Mouse (Mus musculus) forebrain, embryonic 14.5 days (tissue): ENCODE data around the gene Olfr5. TPM values are rescaled to one million over a fixed set of nuclear protein-coding genes. Genes with fewer than 3 reads are reported as not detected.

Experiments used
- ATAC-seq: fragments of 200-750 bp; cut with Nextera tagmentation; 2 replicates; pipeline ENCODE4 v1.8.0; 2017; ENCODE audit warnings: mild to moderate bottlenecking, moderate library complexity
- DNase-seq: peaks from one replicate; pipeline ENCODE4 v3.0.0-alpha.2; 2015; ENCODE audit warnings: low spot score
- H3K27ac ChIP-seq: fragments of 300-500 bp; sonication (generic); 2 replicates; pipeline ENCODE4 v1.5.1; 2014; ENCODE audit warnings: low read depth, mild to moderate bottlenecking, control low read depth, low read length, moderate library complexity
- H3K27me3 ChIP-seq: fragments of 300-500 bp; sonication (generic); replicated peaks from 2 replicates; pipeline ENCODE4 v1.6.1; 2014; ENCODE audit warnings: low read length, control low read depth, mixed read lengths; ENCODE audit not compliant: control insufficient read depth, insufficient read depth
- H3K36me3 ChIP-seq: fragments of 300-500 bp; sonication (generic); 2 replicates; pipeline ENCODE4 v1.6.1; 2014; ENCODE audit warnings: low read length, control low read depth; ENCODE audit not compliant: control insufficient read depth, insufficient read depth
- H3K4me1 ChIP-seq: fragments of 300-500 bp; sonication (generic); 2 replicates; pipeline ENCODE4 v1.6.1; 2014; ENCODE audit warnings: antibody characterized with exemption, low read length, control low read depth; ENCODE audit not compliant: control insufficient read depth, insufficient read depth
- H3K4me2 ChIP-seq: fragments of 300-500 bp; sonication (generic); 2 replicates; pipeline ENCODE4 v1.6.1; 2014; ENCODE audit warnings: mild to moderate bottlenecking, control low read depth, low read length
- H3K4me3 ChIP-seq: fragments of 300-500 bp; sonication (generic); 2 replicates; pipeline ENCODE4 v1.5.1; 2014; ENCODE audit warnings: low read depth, low read length, control low read depth
- H3K9ac ChIP-seq: fragments of 300-500 bp; sonication (generic); 2 replicates; pipeline ENCODE4 v1.6.1; 2014; ENCODE audit warnings: mild to moderate bottlenecking, low read length, control low read depth, moderate library complexity
- H3K9me3 ChIP-seq: fragments of 300-500 bp; sonication (generic); replicated peaks from 2 replicates; pipeline ENCODE4 v1.6.1; 2016; ENCODE audit warnings: low read length, control low read depth, mixed read lengths; ENCODE audit not compliant: control insufficient read depth
- WGBS: fragments of 180-500 bp; shearing (Covaris S2); extraction: QIAGEN DNeasy Blood & Tissue Kit; methylation state at CpG from one replicate; pipeline ENCODE4 v1.1.7; 2014; 5-methylcytosine and 5-hydroxymethylcytosine counted together
- polyA plus RNA-seq: library from polyadenylated mRNA; unstranded; fragments of >200 nt; fragmentation: Nextera tagmentation; extraction: Ambion mirVana; gene quantifications from 2 replicates; pipeline ENCODE4 v1.2.1, GENCODE M21; 2014

The Olfr5 gene
- polyA plus RNA-seq, 1 experiment from 2014 or later, result not detected

DNA sequence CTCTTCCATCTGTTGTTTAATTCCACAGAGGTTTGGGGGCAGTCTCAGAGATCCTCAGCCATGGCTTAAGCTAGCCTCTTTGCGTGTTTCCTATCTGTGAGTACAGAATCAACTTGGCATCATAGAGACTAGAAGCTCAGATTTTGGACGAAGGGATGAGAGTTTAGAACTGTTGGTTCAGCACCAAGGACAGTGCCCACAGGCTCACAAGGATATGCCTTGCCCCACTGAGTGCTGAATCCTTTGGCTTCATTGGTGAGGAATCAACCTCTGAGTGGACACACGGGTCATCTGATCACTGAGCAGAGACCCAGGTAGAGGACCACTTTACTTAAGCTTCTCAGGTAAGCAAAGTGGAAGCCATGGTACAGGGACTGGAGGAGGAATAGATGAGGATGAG is 30.3 kb downstream of the Olfr5 start:
- DNase-seq (no peak), ATAC-seq (no peak)
- Histone ChIP-seq H3K27ac (no peak overlapping the region), H3K4me3 (no peak overlapping the region), H3K9me3 (no peaks in the 10 kb centered on the region), H3K4me2 (no peak overlapping the region), H3K27me3 (no peaks in the 10 kb centered on the region), H3K9ac (no peak overlapping the region), H3K4me1 (no peaks in the 10 kb centered on the region), H3K36me3 (no peaks in the 10 kb centered on the region)
- WGBS, result 42% methylated on average over 3 of the region's 3 CpGs

DNA sequence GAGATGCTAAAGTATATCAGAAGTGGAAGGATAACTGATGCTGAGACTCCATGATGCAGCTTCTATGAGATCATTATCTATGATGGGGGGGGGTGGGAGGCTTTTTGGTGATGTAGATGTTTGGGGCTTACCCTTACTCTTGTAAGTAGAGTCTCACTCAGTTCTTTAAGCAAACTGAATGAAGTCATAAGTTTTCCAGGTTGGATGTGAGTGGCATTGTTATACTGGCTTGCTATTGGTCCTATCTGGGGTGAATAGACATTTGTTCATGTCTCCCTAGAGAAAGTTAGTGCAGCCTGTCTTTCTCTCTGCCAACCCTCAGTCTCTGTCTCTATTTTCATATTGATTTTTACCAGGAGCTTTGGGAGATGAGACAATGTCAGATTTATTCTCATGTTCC is 30.9 kb downstream of the Olfr5 start, which contains the start of gene Olfr1336:
Olfr1336 (plus strand) TSS at position 301 of the 400 bp plus-strand sequence.
- Histone ChIP-seq H3K27ac (no peak within 1 kb of the TSS), H3K36me3 (no peaks in the 10 kb centered on the region), H3K9ac (no peak within 1 kb of the TSS), H3K4me2 (no peak within 1 kb of the TSS), H3K4me1 (no peaks in the 10 kb centered on the region), H3K4me3 (no peak within 1 kb of the TSS), H3K9me3 (no peaks in the 10 kb centered on the region), H3K27me3 (no peaks in the 10 kb centered on the region)
- ATAC-seq (no peak), DNase-seq (no peak)

DNA sequence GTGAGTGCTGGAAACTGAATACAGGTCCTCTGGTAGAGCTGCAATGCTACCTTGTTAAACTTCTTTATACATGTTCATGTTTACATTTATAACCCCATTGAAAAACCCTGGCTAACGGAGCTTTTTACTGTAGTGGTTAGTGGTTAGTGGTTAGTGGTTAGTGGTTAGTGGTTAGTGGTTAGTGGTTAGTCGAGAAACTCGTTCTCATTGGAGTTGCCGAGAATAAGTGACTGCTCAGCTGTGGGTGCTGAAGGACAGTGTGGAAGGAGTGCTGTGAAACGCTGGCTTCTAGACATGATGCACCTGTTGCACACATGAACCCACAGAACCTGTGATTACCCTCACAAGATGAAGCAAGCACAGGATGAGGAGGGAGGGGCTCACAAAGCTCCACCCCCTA is 39.0 kb downstream of the Olfr5 start:
- WGBS, result 94% methylated on average over 5 of the region's 5 CpGs
- Histone ChIP-seq H3K4me1 (no peaks in the 10 kb centered on the region), H3K4me3 (no peak overlapping the region), H3K9ac (no peak overlapping the region), H3K27ac (no peak overlapping the region), H3K27me3 (no peaks in the 10 kb centered on the region), H3K9me3 (no peaks in the 10 kb centered on the region), H3K36me3 (no peaks in the 10 kb centered on the region), H3K4me2 (no peak overlapping the region)
- DNase-seq, result no peak
- no peak for ATAC-seq

DNA sequence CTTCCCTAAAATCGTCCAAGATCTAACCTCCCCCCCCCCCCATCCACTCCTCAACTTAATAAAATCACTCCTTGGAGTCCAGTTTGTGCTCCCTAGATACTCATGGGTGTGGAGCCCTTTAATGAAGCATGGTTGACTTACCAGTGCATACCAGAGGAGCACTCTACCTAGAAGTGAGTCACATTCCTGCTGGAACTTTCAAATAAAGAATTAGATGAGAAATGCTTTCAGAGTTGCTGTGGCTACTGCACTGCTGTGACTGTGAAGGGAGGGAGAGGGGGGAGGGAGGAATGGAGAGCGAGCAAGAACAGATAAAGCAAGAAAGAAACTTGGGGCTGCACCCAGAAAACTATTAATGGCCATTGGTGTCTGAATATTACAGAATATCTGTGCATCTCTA is 45.6 kb downstream of the Olfr5 start:
- Histone ChIP-seq H3K9ac (no peak overlapping the region), H3K4me3 (no peak overlapping the region), H3K9me3 (no peaks in the 10 kb centered on the region), H3K4me2 (no peak overlapping the region), H3K4me1 (no peaks in the 10 kb centered on the region), H3K36me3 (no peaks in the 10 kb centered on the region), H3K27me3 (no peaks in the 10 kb centered on the region), H3K27ac (no peak overlapping the region)
- ATAC-seq (no peak), DNase-seq (no peak)
- 74% methylated on average over 2 of the region's 2 CpGs for WGBS

DNA sequence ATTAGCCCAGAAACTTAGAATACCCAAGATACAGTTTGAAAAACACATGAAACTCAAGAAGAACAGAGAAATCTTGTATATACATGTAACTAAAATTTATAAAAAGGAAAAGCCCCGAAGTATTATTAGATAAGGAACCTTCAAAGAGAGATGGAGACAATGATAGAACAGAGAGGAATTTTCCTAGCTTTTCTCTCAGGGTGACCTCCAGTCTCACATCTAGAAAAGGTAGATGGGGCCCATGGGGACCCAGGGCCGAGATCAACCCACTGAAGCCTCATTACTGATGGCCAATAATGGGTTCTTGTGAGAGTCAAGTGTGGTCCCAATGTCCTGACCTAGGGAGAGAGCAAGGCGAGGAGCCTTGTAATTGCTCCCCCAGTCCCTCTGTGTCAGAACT is 48.4 kb downstream of the Olfr5 start, which contains the start of gene Olfr1344:
Olfr1344 (plus strand) TSS at position 301 of the 400 bp plus-strand sequence.
- Histone ChIP-seq H3K9ac (no peak within 1 kb of the TSS), H3K27ac (no peak within 1 kb of the TSS), H3K4me2 (no peak within 1 kb of the TSS), H3K36me3 (no peaks in the 10 kb centered on the region), H3K4me3 (no peak within 1 kb of the TSS), H3K4me1 (peaks cover 6% of the 10 kb centered on the region), H3K27me3 (no peaks in the 10 kb centered on the region), H3K9me3 (no peaks in the 10 kb centered on the region)
- no peak for ATAC-seq
- DNase-seq, result no peak
- 84% methylated on average over 3 of the region's 3 CpGs for WGBS

DNA sequence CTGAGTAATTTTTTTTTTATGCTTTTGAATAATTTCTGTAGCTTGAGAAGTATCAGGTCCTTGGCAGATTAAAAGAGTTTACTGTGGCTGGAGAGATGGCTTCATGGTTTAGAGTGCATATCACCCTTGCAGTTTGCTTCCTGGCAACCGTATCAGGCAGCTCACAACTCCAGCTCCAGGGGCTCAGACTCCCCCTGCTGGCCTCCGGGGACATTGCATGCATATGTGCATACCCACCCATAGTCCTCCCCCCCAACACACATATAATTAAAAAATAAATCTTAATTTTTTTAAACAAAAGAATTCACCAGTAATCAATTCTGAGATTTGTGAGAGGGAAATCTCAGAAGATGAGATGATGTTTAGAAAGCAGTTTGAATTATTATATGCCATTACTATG is 56.4 kb downstream of the Olfr5 start:
- no peak overlapping the region for H3K9ac ChIP-seq
- no peaks in the 10 kb centered on the region for H3K36me3 ChIP-seq
- H3K4me1 ChIP-seq, result peaks cover 4% of the 10 kb centered on the region
- no peaks in the 10 kb centered on the region for H3K27me3 ChIP-seq
- H3K9me3 ChIP-seq, result no peaks in the 10 kb centered on the region
- peak; percentile 24 for DNase-seq
- H3K4me2 ChIP-seq, result no peak overlapping the region
- no peak overlapping the region for H3K4me3 ChIP-seq
- WGBS, result 34% methylated on average over 2 of the region's 2 CpGs
- ATAC-seq, result no peak
- no peak overlapping the region for H3K27ac ChIP-seq

DNA sequence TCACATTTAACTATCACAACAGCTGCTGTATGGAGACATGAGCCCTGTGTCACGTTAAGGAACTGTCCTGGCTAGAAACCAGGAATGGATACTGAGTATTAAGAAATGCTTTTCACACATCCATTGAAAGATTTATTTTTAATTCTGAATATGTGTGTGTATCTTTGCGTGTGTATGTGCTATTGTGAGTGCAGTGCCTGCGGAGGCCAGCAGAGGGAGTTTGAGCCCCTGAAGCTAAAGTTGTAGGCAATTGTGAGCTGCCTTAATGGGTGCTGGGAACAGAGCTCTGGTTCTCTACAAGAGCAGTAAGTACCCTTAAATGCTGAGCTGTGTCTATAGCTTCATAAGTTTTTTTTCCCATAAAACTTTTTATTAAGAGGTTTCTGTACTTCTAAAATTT is 57.4 kb downstream of the Olfr5 start:
- 90% methylated on average over 3 of the region's 3 CpGs for WGBS
- no peak overlapping the region for H3K9ac ChIP-seq
- H3K9me3 ChIP-seq, result no peaks in the 10 kb centered on the region
- ATAC-seq (no peak), DNase-seq (no peak)
- H3K36me3 ChIP-seq, result no peaks in the 10 kb centered on the region
- no peaks in the 10 kb centered on the region for H3K4me1 ChIP-seq
- no peak overlapping the region for H3K27ac ChIP-seq
- no peaks in the 10 kb centered on the region for H3K27me3 ChIP-seq
- no peak overlapping the region for H3K4me3 ChIP-seq
- no peak overlapping the region for H3K4me2 ChIP-seq

Other genes with a start within 250 kb of the Olfr5 start
- not detected in 2 replicates for gene Epp13, start 234.2 kb downstream of the Olfr5 start, polyA plus RNA-seq
- 11.7 and 13.5 TPM in 2 replicates for gene Zfp667, start 200.4 kb downstream of the Olfr5 start, polyA plus RNA-seq
- gene Zfp583, start 155.7 kb downstream of the Olfr5 start, polyA plus RNA-seq, result 7.7 and 12.2 TPM in 2 replicates
- 1.7 and 2.7 TPM in 2 replicates for gene Gm3854, start 143.2 kb downstream of the Olfr5 start, polyA plus RNA-seq
- gene Zfp78, start 123.7 kb downstream of the Olfr5 start, polyA plus RNA-seq, result 4.5 and 5.9 TPM in 2 replicates
- 15.8 and 18.4 TPM in 2 replicates for gene Zfp28, start 103.6 kb downstream of the Olfr5 start, polyA plus RNA-seq
- 3.0 and 3.5 TPM in 2 replicates for gene Smim17, start 88.2 kb downstream of the Olfr5 start, polyA plus RNA-seq
- not detected in 2 replicates for gene Gm20715, start 76.7 kb downstream of the Olfr5 start, polyA plus RNA-seq
- gene Olfr1344, start 48.3 kb downstream of the Olfr5 start, polyA plus RNA-seq, result 0.14 TPM in 1 of 2 replicates, not detected in the other
- not detected in 2 replicates for gene Olfr1336, start 30.8 kb downstream of the Olfr5 start, polyA plus RNA-seq
- not detected in 2 replicates for gene Olfr1346, start 19.8 kb downstream of the Olfr5 start, polyA plus RNA-seq
- not detected in 2 replicates for gene Olfr1347, start 12.8 kb upstream of the Olfr5 start, polyA plus RNA-seq
- gene Olfr1348, start 21.8 kb upstream of the Olfr5 start, polyA plus RNA-seq, result not detected in 2 replicates
- not detected in 2 replicates for gene Olfr1349, start 36.0 kb upstream of the Olfr5 start, polyA plus RNA-seq
- not detected in 2 replicates for gene Olfr1350, start 77.9 kb upstream of the Olfr5 start, polyA plus RNA-seq
- 4.3 and 6.5 TPM in 2 replicates for gene Zim1, start 209.5 kb upstream of the Olfr5 start, polyA plus RNA-seq
- gene Peg3, start 243.5 kb upstream of the Olfr5 start, polyA plus RNA-seq, result 51.1 and 72.9 TPM in 2 replicates
- gene Usp29, start 243.6 kb upstream of the Olfr5 start, polyA plus RNA-seq, result 15.5 and 21.9 TPM in 2 replicates